Mouse (Mus musculus) bone marrow, adult 2 months (tissue): ENCODE measurements at regions not wholly inside any gene's neighbourhood (a gene's known extent, or its start where the extent isn't known, plus 50 kb on each side); places are given as distances from the start of the nearest gene placed in this dataset.

Experiments used
- H3K27ac ChIP-seq: fragments of 200-500 bp; 2 replicates; pipeline ENCODE4 v1.5.1; 2012; ENCODE audit warnings: low read depth, mild to moderate bottlenecking, control low read depth, inconsistent platforms, low read length; ENCODE audit not compliant: control insufficient read depth, poor library complexity, insufficient read depth
- H3K4me1 ChIP-seq: fragments of 200-500 bp; 2 replicates; pipeline ENCODE4 v1.6.1; 2011; ENCODE audit warnings: low read length; ENCODE audit not compliant: control insufficient read depth, insufficient read depth
- H3K4me3 ChIP-seq: fragments of 200-500 bp; replicated peaks from 2 replicates; pipeline ENCODE3; 2011; ENCODE audit warnings: mild to moderate bottlenecking, low read depth, low read length, control low read depth; ENCODE audit not compliant: control insufficient read depth
- CTCF ChIP-seq: fragments of 200-500 bp; IDR thresholded peaks from 2 replicates; pipeline ENCODE4 v1.5.1; 2011; ENCODE audit warnings: low read length, control low read depth; ENCODE audit not compliant: control insufficient read depth, insufficient read depth
- POLR2A ChIP-seq: fragments of 200-500 bp; IDR thresholded peaks from 2 replicates; pipeline ENCODE4 v1.6.1; 2011; ENCODE audit warnings: low read depth, mild to moderate bottlenecking, control low read depth, low read length, borderline replicate concordance; ENCODE audit not compliant: control insufficient read depth
- WGBS: fragments of 180-500 bp; shearing (Covaris S2); methylation state at CpG from one replicate; pipeline ENCODE4 v1.1.7; 2018; 5-methylcytosine and 5-hydroxymethylcytosine counted together

DNA sequence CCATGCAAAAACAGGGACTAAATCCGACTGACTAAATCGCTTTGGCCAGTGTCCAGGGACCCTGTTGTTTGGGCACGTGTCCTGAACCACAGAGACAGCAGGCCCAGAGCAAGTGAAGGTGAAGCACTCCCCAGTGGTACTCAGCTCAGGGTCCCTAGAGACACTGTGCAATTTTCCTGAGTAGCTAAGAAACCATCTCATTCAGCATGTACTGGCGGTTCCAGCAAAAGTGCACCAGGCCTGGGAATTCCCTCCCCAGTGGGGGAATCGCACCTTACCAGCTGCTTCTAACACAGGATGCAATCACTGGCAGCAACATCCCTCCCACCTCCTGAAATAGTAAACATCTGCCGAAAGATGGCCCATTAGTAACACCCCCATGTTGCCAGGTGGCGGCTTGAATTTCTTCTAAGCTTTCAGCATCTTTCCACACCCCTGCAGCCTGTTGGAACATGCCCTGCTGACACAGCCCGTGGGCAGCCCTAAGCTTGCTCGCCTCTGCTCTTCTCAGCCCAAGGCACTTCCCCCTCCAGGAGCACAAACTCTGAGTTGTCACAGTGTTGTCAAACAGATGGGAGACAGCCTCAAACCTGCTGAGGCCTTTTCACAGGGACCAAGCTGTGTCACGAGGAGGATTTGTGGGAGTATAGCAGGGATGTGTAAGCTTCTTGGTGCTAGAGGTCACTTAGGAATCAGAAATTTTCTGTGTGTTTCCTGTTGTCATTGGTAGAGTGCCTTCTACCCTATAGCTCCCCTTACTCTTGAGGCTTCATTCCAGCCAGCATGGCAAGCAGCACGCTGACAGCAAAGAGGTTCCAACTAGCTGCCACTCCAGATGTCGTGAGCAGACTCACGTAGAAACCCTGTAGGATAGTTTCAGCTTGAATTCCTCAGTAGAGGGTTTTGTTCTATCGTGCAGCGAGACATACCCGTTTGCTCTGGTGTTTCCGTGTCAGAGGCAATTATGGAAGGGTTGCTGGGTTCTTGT lies 186.8 kb upstream of the Ntm start:
- WGBS = 48% methylated on average over 17 of the region's 17 CpGs
- TF ChIP-seq POLR2A = no peak
- no peak for TF ChIP-seq CTCF
- Histone ChIP-seq H3K27ac (no peak overlapping the region), H3K4me3 (no peak overlapping the region), H3K4me1 (no peaks in the 10 kb centered on the region)

DNA sequence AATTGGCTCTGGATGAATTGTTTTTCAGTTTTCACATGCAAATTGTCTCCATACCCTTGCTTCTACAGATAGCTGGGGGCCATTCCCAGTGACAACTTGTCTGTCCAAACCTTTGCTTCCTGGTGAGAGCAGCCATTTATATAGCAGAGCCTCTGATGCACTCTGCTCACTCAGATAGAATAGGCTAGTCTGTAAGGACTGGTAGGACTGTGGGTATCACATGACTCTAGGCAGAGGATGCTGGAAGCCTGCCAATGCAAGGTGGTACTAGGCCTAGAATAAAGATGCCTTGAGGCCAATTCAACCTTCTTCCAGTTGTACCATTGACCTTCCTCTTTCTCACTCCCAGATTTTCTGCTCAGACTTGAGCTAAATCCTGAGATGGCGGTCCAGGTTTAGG lies 188.2 kb upstream of the Ntm start:
- H3K27ac ChIP-seq = no peak overlapping the region
- TF ChIP-seq POLR2A = no peak
- no peak for TF ChIP-seq CTCF
- WGBS = 82% methylated on average over 1 of the region's 1 CpGs
- H3K4me3 ChIP-seq = no peak overlapping the region
- H3K4me1 ChIP-seq = no peaks in the 10 kb centered on the region

DNA sequence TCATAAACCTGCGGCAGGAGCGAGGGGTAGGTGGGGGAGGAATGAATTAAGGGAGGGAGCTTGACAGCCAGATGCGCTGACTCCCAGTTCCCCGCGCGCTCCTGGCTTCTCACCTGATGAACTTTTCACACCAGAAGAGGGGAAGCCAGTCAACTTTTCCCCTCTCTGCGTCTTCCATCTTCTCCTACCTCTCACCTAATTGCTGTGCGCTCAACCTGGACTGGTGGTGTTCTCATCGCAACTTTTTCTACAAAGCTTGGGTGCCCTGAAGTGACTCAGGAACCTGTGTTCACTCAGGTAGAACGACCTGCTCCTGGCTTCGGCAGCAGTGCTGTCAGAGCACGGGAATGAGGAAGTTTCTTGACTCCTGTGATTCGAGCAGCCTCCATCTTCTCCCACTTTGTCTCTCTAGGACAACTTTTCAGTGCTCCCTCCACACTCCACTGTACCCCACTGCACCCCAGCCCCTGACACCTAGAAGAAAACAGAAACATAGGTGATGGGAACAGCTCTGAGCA lies 203.4 kb upstream of the Ntm start:
- Histone ChIP-seq H3K4me1 (no peaks in the 10 kb centered on the region), H3K4me3 (no peak overlapping the region), H3K27ac (no peak overlapping the region)
- no peak for TF ChIP-seq POLR2A
- TF ChIP-seq CTCF = no peak
- 77% methylated on average over 13 of the region's 13 CpGs for WGBS

DNA sequence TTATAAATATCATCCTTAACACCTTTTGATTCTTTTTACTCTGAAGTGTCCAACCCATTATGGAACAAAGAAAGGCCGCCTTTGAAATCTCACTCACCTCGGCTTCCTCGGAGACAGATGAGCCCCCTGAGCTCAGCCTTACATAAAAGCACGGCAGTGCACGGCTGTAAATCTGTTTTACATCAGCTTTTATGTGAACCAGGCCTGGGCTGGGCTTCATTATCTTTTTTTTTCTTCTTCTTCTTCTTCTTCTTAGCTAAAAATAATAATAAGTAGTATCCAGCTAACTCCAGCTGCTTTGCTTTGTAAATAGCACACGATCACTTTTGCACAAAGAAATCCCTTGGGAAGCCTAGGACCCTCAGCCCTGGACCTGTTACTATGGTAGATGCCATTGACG lies 204.3 kb upstream of the Ntm start:
- H3K4me3 ChIP-seq = no peak overlapping the region
- WGBS = 68% methylated on average over 7 of the region's 7 CpGs
- TF ChIP-seq POLR2A (no peak), CTCF (no peak)
- H3K4me1 ChIP-seq = no peaks in the 10 kb centered on the region
- H3K27ac ChIP-seq = no peak overlapping the region

DNA sequence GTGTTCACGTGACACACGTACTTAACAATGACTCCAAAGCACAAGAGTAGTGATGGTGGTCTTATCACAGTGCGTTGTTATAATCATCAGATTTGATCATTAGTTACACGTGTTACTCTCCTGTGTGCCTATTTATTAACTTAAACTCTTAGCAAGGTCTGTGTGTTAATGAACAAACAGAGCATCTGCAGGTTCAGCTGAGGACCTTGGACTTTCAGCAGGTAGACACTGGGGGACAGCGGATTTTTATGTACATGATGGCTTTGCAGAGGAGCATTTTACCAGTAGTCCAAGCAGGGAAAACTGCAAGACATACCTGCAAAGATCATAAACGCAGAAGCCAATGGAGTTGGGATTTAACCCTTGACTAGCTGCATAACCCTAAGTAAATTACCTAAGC lies 211.7 kb upstream of the Ntm start:
- no peak overlapping the region for H3K27ac ChIP-seq
- TF ChIP-seq CTCF (no peak), POLR2A (no peak)
- H3K4me3 ChIP-seq = no peak overlapping the region
- H3K4me1 ChIP-seq = no peaks in the 10 kb centered on the region
- 76% methylated on average over 6 of the region's 6 CpGs for WGBS

DNA sequence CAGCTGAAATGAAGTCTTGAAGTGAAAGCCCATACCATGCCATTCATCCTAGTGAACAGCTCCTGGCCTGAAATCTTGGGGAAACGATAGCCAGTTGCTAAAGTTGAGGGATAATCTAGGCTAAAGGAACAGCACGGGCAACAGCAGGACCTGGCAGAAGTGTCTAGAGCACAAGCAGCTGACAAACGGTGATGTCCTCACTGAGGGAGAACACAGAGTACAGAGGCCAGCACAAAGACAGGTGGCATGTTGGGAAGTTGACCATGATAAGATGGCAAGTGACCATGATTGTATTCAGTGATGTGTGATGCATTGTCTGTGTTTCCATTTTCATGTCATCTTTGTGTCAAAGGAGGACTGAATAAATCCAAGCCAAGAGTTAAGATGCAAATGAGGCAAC lies 212.4 kb upstream of the Ntm start:
- TF ChIP-seq POLR2A = no peak
- no peak for TF ChIP-seq CTCF
- Histone ChIP-seq H3K4me3 (no peak overlapping the region), H3K27ac (no peak overlapping the region), H3K4me1 (no peaks in the 10 kb centered on the region)
- 74% methylated on average over 3 of the region's 3 CpGs for WGBS

DNA sequence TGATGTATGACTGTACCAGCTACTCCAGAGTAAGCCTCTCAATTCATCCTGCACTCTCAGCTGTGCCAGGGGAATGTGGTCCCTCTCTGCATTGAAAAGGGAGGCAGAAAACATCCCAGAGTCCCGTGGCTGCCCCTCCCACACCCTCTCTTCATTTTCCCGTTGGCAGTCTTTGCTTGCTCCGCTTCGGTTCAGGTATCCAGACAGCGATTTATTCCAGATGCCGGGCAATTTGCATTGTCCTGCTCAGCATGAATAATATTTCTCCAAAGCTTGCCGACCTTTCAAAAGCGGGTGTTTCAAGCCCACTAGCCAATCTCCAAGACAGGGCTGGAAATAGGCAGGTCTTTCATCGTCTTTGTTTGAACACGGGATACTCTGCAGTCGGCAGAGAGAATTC lies 220.5 kb upstream of the Ntm start:
- no peaks in the 10 kb centered on the region for H3K4me1 ChIP-seq
- no peak overlapping the region for H3K27ac ChIP-seq
- no peak for TF ChIP-seq CTCF
- no peak for TF ChIP-seq POLR2A
- no peak overlapping the region for H3K4me3 ChIP-seq
- WGBS = 81% methylated on average over 11 of the region's 11 CpGs

DNA sequence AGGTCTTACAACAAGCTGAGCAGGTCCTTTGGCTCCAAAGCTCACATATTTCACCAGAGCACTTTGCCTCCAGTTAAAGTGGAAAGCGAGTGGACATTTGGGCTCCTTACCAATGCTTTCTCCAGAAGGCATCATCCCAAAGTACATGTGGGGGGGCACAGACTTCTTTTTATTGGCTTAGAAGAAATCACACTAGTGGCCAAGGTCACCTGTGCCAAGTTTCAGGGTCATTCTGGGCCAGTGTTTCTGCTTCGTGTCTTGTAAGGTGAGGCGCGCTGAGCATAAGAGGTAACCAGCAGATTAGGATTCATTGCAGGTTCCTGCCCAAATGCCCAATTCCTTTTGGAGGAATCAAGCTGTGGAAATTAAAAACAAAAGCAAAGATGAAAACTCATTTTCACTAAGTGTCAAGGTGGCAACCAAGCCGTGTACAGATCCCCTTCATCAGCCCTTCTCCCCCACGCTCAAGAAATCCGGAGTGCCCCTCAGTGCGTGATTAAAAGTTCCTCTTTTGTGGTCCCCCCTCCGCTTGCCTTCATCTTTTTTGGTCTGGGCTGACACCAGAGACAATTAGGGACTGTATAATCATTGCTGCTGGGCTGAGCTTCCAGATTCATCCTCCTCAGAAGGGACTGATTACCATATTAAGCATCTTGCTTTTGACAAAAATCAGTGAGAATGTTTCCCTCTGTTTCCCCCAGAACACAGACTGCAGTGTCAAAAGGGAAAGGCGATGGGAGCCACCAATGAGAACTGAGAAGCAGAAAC lies 222.2 kb upstream of the Ntm start:
- H3K4me1 ChIP-seq = no peaks in the 10 kb centered on the region
- H3K4me3 ChIP-seq = no peak overlapping the region
- WGBS = 58% methylated on average over 10 of the region's 10 CpGs
- no peak for TF ChIP-seq CTCF
- no peak overlapping the region for H3K27ac ChIP-seq
